In the genomic region with DNA sequence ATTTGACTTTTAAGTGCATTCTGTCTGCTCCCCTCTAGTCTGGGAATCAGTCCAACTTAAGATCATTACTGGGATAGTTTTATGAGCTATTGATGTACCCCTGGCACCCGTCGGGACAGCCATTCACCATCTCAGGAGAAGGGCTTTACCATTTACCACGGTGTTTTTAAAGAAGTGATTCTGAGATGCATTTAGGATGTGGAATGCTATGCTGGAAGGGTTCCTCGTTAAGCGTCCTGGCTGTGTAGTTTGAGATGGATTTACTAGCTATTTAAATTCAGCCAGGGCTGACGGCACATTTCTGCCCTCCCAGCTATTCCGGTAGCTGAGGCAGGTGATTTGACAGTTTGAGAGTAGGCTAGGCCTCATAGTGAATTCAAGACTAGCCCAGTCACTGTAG, we compare ENCODE assay signal across 28 mouse cellular contexts.
DNase-seq lines count a peak whose midpoint lies in the region; ATAC-seq and TF ChIP-seq lines count a peak whose summit lies in the region.
"Had no signal": no experiment of that assay in that cellular context is flagged by ENCODE, and none has a peak within 500 bp of the region (broad histone marks: within the 10 kb centered on the region; RNA-seq: fewer than 3 reads in every experiment).

No protein-coding gene starts in this region.

- no peak overlapping the region for H3K9ac ChIP-seq in kidney, embryonic 15.5 days
- H3K9ac ChIP-seq in lung, embryonic 14.5 days, result no peak overlapping the region
- H3K9ac ChIP-seq in liver, embryonic 15.5 days, result no peak overlapping the region
- H3K9ac ChIP-seq: embryonic facial prominence, embryonic 12.5 days; forebrain, postnatal 0 days; hindbrain, embryonic 15.5 days; midbrain, embryonic 13.5 days; stomach, embryonic 15.5 days had no signal

- H3K4me1 ChIP-seq in kidney, embryonic 15.5 days, result peaks cover 36% of the 10 kb centered on the region
- H3K4me1 ChIP-seq in lung, embryonic 14.5 days (ENCODE audit: insufficient read depth), result peaks cover 10% of the 10 kb centered on the region; the same call in 1 of the 2 replicates
- H3K4me1 ChIP-seq in liver, embryonic 15.5 days (replicated peaks), result peaks cover 85% of the 10 kb centered on the region

- no peaks in the 10 kb centered on the region for H3K36me3 ChIP-seq in kidney, embryonic 15.5 days
- no peaks in the 10 kb centered on the region for H3K36me3 ChIP-seq in lung, embryonic 14.5 days (ENCODE audit: insufficient read depth)
- H3K36me3 ChIP-seq in liver, embryonic 15.5 days (replicated peaks), result no peaks in the 10 kb centered on the region
- H3K36me3 ChIP-seq: embryonic facial prominence, embryonic 12.5 days; forebrain, embryonic 10.5 days; hindbrain, embryonic 10.5 days; hindbrain, embryonic 15.5 days; midbrain, embryonic 13.5 days; stomach, embryonic 15.5 days had no signal

- H3K4me3 ChIP-seq in kidney, embryonic 15.5 days (replicated peaks), result no peak overlapping the region
- no peak overlapping the region for H3K4me3 ChIP-seq in lung, embryonic 14.5 days (ENCODE audit: low read depth, low read length)
- no peak overlapping the region for H3K4me3 ChIP-seq in liver, embryonic 15.5 days (replicated peaks)
- H3K4me3 ChIP-seq: embryonic facial prominence, embryonic 12.5 days; forebrain, embryonic 10.5 days; hindbrain, embryonic 10.5 days; hindbrain, embryonic 15.5 days; midbrain, embryonic 13.5 days; stomach, embryonic 15.5 days had no signal

- no peaks in the 10 kb centered on the region for H3K9me3 ChIP-seq in kidney, embryonic 15.5 days (replicated peaks)
- H3K9me3 ChIP-seq in lung, embryonic 14.5 days (ENCODE audit: low read depth, low read length), result no peaks in the 10 kb centered on the region
- no peaks in the 10 kb centered on the region for H3K9me3 ChIP-seq in liver, embryonic 15.5 days (replicated peaks)
- H3K9me3 ChIP-seq: embryonic facial prominence, embryonic 12.5 days; forebrain, embryonic 10.5 days; hindbrain, embryonic 10.5 days; hindbrain, embryonic 15.5 days; midbrain, embryonic 13.5 days; stomach, embryonic 15.5 days had no signal

- no peak for ATAC-seq in kidney, embryonic 15.5 days (replicated peaks; ENCODE audit: low FRiP score)
- no peak for ATAC-seq in lung, embryonic 14.5 days (ENCODE audit: insufficient read depth)
- ATAC-seq in liver, embryonic 15.5 days (ENCODE audit: insufficient read depth), result no peak
- ATAC-seq: activated CD4-positive, CD25-positive, alpha-beta regulatory T cell, adult 4 months; forebrain, postnatal 0 days; inflammation-experienced regulatory T-cells, adult 6 months; midbrain, embryonic 13.5 days had no signal

- DNase-seq in kidney, postnatal 25 days, result no peak
- peak; percentile 40 for DNase-seq in lung, embryonic 14.5 days
- DNase-seq in lung, adult 18-20 months, result no peak
- no peak for DNase-seq in neural tube, embryonic 10.5 days (ENCODE audit: extremely low spot score, low spot score)
- DNase-seq: adrenal gland, adult 2 months; adrenal gland, postnatal 36 days; B cell, adult 2 months; cerebellum, adult 8-10 months; cerebellum, postnatal 36 days; forebrain, postnatal 0 days; gastrocnemius, postnatal 10 days; heart, postnatal 14 days; kidney, adult 8-10 months; kidney, postnatal 36 days; lung, postnatal 10 days; retina, postnatal 1 day; right cerebral cortex, postnatal 14 days had no signal

- 35% methylated on average over 7 of the region's 7 CpGs for WGBS in kidney, embryonic 15.5 days
- 44% methylated on average over 7 of the region's 7 CpGs for WGBS in lung, embryonic 14.5 days
- WGBS in liver, embryonic 15.5 days (ENCODE audit: insufficient replicate concordance), result 75% methylated on average over 7 of the region's 7 CpGs

- H3K27ac ChIP-seq in kidney, embryonic 15.5 days, result 0 out of 2 replicates have a peak overlapping the region, but pooled peaks have one; percentile 13
- H3K27ac ChIP-seq in lung, embryonic 14.5 days (ENCODE audit: low read depth), result no peak overlapping the region
- peak overlapping the region; percentile 76 for H3K27ac ChIP-seq in liver, embryonic 15.5 days (replicated peaks)
- H3K27ac ChIP-seq: embryonic facial prominence, embryonic 12.5 days; hindbrain, embryonic 10.5 days; hindbrain, embryonic 15.5 days; macrophage; midbrain, embryonic 13.5 days; stomach, embryonic 15.5 days had no signal

- H3K27me3 ChIP-seq in kidney, embryonic 15.5 days, result no peaks in the 10 kb centered on the region
- H3K27me3 ChIP-seq in lung, embryonic 14.5 days (ENCODE audit: insufficient read depth, low read length), result no peaks in the 10 kb centered on the region
- H3K27me3 ChIP-seq in liver, embryonic 15.5 days, result no peaks in the 10 kb centered on the region
- H3K27me3 ChIP-seq: embryonic facial prominence, embryonic 12.5 days; hindbrain, embryonic 15.5 days; midbrain, embryonic 13.5 days; stomach, embryonic 15.5 days had no signal

- no peak for TF ChIP-seq CTCF in lung, embryonic 14.5 days (IDR thresholded peaks at IDR 0.05; ENCODE audit: low read depth)

- no peak overlapping the region for H3K4me2 ChIP-seq in kidney, embryonic 15.5 days
- H3K4me2 ChIP-seq in lung, embryonic 14.5 days, result no peak overlapping the region
- H3K4me2 ChIP-seq in liver, embryonic 15.5 days, result no peak overlapping the region
- H3K4me2 ChIP-seq: embryonic facial prominence, embryonic 12.5 days; hindbrain, embryonic 15.5 days; midbrain, embryonic 13.5 days; stomach, embryonic 15.5 days had no signal
